Mouse (Mus musculus) hindbrain, embryonic 12.5 days (tissue): ENCODE results near the gene Hoxb4. TPM values are rescaled to one million over a fixed set of nuclear protein-coding genes. Genes with fewer than 3 reads are reported as not detected.

Source experiments
- ATAC-seq: fragments of 200-750 bp; cut with Nextera tagmentation; 2 replicates; pipeline ENCODE4 v1.8.0; 2017; ENCODE audit warnings: moderate TSS enrichment; ENCODE audit not compliant: low FRiP score
- H3K27ac ChIP-seq: fragments of 300-500 bp; sonication (generic); 2 replicates; pipeline ENCODE4 v1.5.1; 2016; ENCODE audit warnings: mild to moderate bottlenecking
- H3K27me3 ChIP-seq: fragments of 300-500 bp; sonication (generic); 2 replicates; pipeline ENCODE4 v1.6.1; 2016; ENCODE audit warnings: mild to moderate bottlenecking
- H3K36me3 ChIP-seq: fragments of 300-500 bp; sonication (generic); 2 replicates; pipeline ENCODE4 v1.6.1; 2016; ENCODE audit warnings: mild to moderate bottlenecking
- H3K4me1 ChIP-seq: fragments of 300-500 bp; sonication (generic); 2 replicates; pipeline ENCODE4 v1.6.1; 2016
- H3K4me2 ChIP-seq: fragments of 300-500 bp; sonication (generic); replicated peaks from 2 replicates; pipeline ENCODE4 v1.6.1; 2016; ENCODE audit warnings: mild to moderate bottlenecking
- H3K4me3 ChIP-seq: fragments of 300-500 bp; sonication (generic); 2 replicates; pipeline ENCODE4 v1.5.1; 2016; ENCODE audit warnings: mild to moderate bottlenecking
- H3K9ac ChIP-seq: fragments of 300-500 bp; sonication (generic); 2 replicates; pipeline ENCODE4 v1.6.1; 2016; ENCODE audit warnings: mild to moderate bottlenecking, moderate library complexity
- H3K9me3 ChIP-seq: fragments of 300-500 bp; sonication (generic); replicated peaks from 2 replicates; pipeline ENCODE4 v1.6.1; 2016; ENCODE audit warnings: mild to moderate bottlenecking
- whole genome bisulfite sequencing: fragments of 180-500 bp; shearing (Covaris S2); methylation state at CpG from one replicate; pipeline ENCODE4 v1.1.7; 2016; 5-methylcytosine and 5-hydroxymethylcytosine counted together
- polyA plus RNA-seq: library from polyadenylated mRNA; unstranded; fragments of >200 nt; fragmentation: Nextera tagmentation; extraction: Ambion mirVana; gene quantifications from 2 replicates; pipeline ENCODE4 v1.2.1, GENCODE M21; 2016

Hoxb4 gene
- polyA plus RNA-seq, 1 experiment from 2014 or later, result 7.7 TPM

DNA sequence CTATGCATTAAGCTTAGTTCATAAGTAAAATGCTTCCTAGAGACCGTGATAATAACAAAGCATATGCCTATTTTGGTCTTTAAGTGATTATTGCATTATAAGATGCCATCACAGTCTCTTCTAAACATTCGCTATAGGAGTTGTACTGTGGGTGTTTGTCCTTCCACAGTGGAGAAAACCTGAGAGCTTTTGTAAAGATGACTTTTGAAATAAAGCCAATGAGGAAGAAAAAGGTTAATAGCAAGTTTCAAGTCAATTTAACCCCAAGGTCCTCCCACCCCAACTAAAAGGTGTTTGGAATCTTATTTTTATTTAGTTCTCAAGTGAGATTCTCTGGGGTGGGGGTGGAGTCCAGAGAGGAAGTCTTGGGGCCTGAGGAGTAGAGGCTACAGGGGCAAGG is 4.9 kb upstream of the Hoxb4 start:
- Histone ChIP-seq H3K4me3 (peak overlapping the region; percentile 35; the same call in 1 of the 2 replicates), H3K27ac (peak overlapping the region; percentile 88), H3K4me2 (peak overlapping the region; percentile 62), H3K27me3 (peaks cover 96% of the 10 kb centered on the region), H3K4me1 (0 out of 2 replicates have a peak, but pooled peaks cover under 1% of the 10 kb centered on the region), H3K9ac (peak overlapping the region; percentile 49; the same call in 1 of the 2 replicates), H3K36me3 (no peaks in the 10 kb centered on the region), H3K9me3 (no peaks in the 10 kb centered on the region)
- 18% methylated on average over 2 of the region's 2 CpGs for WGBS
- no peak for ATAC-seq

DNA sequence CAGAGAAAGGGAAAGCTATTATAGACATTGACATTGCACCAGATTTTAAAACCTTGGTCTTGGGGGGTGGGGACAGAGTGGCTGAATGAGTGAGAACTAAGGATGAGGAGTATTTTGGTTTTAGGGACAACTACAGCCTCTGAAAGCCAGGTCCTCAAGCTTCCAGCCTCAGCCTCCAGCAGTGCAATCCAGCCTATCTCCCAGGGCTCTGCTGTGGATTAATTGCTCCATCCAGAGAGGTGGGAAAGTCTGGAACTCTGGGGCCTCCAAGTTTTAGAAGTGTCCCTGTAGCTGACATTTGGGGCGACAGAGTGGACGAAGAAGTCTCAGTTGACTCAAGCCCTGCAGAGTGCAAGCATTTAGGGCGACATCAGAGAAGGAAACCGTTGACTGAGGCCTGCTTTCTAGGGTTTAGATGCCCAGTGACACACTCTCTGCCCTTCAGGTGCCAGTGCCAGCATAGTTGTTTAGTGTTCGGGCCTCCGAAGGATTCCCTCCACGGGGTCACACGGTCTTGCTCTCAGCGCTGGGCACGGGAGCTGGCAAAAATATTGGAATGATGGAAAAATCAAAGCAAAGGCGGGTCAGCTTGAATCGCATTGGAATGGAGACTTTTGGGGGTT is 4.2 kb upstream of the Hoxb4 start:
- ATAC-seq, result no peak
- H3K4me2 ChIP-seq, result peak overlapping the region; percentile 62
- peak overlapping the region; percentile 67 for H3K9ac ChIP-seq
- H3K27me3 ChIP-seq, result peaks cover 94% of the 10 kb centered on the region
- 3% methylated on average over 12 of the region's 12 CpGs for WGBS
- peak overlapping the region; percentile 35 for H3K4me3 ChIP-seq
- 0 out of 2 replicates have a peak, but pooled peaks cover 5% of the 10 kb centered on the region for H3K4me1 ChIP-seq
- no peaks in the 10 kb centered on the region for H3K9me3 ChIP-seq
- H3K36me3 ChIP-seq, result no peaks in the 10 kb centered on the region
- H3K27ac ChIP-seq, result peak overlapping the region; percentile 88

DNA sequence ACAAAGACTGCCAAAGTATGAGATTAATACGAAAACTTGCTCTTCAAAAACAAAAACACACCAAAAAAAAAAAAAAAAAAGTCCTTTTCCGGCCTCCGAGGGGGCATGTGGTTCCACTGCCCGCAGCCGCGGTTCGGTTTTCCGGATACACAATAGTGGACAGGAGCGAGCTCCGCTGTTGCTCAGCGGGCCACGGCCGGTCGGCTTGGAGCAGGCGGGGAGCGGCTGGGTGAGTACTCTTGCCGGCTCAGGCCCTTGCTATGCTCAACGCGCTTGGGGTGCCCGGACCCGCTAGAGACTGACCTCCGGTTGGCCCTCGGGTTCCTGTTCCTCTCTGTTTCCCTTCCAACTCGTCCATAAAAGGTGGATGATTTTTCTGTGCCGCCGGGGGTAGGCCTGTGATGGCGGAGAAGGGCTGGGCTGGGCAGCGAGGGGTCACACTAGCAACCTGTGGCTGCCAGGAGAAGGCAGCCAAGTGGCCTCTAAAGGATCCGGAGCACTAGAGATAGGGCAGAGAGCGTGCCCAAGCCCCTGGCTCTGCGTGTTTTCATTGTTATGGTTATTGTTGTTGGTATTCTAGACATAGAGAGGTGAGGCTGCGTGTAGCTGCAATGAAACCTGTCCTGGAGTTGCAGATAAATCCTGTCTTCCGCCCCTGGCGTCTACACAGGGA is 3.3 kb upstream of the Hoxb4 start:
- H3K9ac ChIP-seq, result peak overlapping the region; percentile 67
- no peak for ATAC-seq
- H3K27me3 ChIP-seq, result peaks cover 94% of the 10 kb centered on the region
- peak overlapping the region; percentile 62 for H3K4me2 ChIP-seq
- peak overlapping the region; percentile 88 for H3K27ac ChIP-seq
- 0 out of 2 replicates have a peak, but pooled peaks cover 7% of the 10 kb centered on the region for H3K4me1 ChIP-seq
- WGBS, result under 1% methylated on average over 34 of the region's 34 CpGs
- no peaks in the 10 kb centered on the region for H3K36me3 ChIP-seq
- peak overlapping the region; percentile 35 for H3K4me3 ChIP-seq
- no peaks in the 10 kb centered on the region for H3K9me3 ChIP-seq

DNA sequence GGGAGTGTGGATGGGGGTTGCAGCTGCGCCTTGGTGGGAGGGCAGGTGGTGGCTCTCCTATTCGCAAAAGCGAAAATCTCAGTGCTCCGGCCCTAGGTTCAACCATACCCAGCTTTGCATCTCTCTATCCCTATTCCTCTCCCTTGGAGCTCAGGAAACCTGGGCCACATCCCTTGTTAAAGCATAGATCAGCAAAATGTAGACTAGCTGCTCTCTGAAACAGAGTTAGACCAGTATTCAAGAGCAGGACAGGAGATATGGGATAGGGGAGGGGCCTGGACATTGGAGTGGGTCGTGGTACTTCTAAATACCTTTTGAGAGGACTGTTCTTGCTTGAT is 2.8 kb upstream of the Hoxb4 start:
- H3K27ac ChIP-seq, result peak overlapping the region; percentile 88
- H3K9ac ChIP-seq, result peak overlapping the region; percentile 67
- H3K4me1 ChIP-seq, result 0 out of 2 replicates have a peak, but pooled peaks cover 7% of the 10 kb centered on the region
- no peak for ATAC-seq
- 5% methylated on average over 5 of the region's 5 CpGs for WGBS
- H3K27me3 ChIP-seq, result peaks cover 94% of the 10 kb centered on the region
- H3K4me2 ChIP-seq, result peak overlapping the region; percentile 62
- peak overlapping the region; percentile 35 for H3K4me3 ChIP-seq
- no peaks in the 10 kb centered on the region for H3K36me3 ChIP-seq
- H3K9me3 ChIP-seq, result no peaks in the 10 kb centered on the region

DNA sequence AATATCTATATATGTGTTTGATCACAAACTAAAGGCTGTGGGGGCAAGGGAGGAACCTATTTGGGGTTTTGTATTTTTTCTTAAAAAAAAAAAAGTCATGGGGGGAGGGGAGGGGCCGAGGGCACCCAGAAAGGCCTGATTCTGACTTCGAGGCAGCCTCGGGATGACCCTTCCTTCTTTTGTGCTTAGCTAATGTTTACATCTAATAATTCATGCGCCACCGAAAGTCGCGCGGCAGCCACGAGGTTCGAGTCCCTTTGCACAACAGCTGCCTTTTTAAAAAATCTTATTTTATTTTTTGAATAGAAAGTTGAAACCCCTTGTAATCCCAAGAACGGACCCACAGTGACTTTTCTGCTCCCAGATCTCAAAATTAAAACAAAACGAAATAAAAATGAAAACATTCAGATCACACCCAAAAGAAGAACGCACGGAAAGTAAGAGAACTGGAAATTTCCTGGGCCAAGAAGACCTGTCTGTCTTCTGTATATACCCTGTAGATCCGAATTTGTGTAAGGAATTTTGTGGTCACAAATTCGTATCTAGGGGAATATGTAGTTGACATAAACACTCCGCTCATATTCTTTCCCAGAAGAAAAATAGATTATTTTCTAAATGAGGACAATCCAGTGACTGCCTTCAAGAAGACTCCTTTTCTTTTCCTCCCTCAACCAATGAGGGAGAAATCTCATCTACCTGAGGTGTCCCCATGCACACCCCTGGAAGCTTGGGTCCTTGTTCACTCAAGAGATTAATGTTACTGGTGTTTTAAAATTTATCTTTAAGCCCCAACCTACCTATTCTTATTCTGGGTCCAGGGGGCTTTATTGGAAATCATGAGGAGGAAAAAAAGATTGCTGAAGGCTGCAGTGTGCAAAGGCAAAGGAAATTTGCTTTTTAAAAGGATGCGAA is 1.1 kb upstream of the Hoxb4 start:
- Histone ChIP-seq H3K4me1 (0 out of 2 replicates have a peak, but pooled peaks cover 7% of the 10 kb centered on the region), H3K9me3 (no peaks in the 10 kb centered on the region), H3K4me3 (peak overlapping the region; percentile 42), H3K36me3 (no peaks in the 10 kb centered on the region), H3K27ac (peak overlapping the region; percentile 95), H3K27me3 (peaks cover 94% of the 10 kb centered on the region), H3K4me2 (peak overlapping the region; percentile 62), H3K9ac (peak overlapping the region; percentile 54)
- no peak for ATAC-seq
- WGBS, result 4% methylated on average over 18 of the region's 18 CpGs

DNA sequence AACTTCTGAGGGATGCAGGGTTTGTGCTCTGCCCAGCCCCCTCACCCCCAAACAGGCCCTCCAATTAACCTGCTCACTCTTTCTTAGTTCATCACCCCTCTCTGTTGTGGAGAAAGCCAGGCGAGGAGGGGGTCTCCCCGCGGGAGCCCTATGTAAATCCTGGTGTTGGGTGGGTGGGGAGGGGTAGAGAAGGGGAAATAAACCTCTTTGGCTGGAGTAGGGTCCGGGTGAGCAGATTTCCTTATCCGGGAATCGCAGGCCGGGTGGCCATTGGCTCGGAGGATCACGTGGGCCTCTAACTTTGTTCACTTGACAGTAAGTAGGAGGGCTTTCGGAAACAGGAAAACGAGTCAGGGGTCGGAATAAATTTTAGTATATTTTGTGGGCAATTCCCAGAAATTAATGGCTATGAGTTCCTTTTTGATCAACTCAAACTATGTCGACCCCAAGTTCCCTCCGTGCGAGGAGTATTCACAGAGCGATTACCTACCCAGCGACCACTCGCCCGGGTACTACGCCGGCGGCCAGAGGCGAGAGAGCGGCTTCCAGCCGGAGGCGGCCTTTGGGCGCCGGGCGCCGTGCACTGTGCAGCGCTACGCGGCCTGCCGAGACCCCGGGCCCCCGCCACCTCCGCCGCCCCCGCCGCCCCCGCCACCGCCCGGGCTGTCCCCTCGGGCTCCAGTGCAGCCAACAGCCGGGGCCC is 452 bp downstream of the Hoxb4 start:
- Histone ChIP-seq H3K9ac (peak overlapping the region; percentile 81), H3K36me3 (no peaks in the 10 kb centered on the region), H3K27me3 (peaks cover 94% of the 10 kb centered on the region), H3K4me3 (peak overlapping the region; percentile 42), H3K9me3 (no peaks in the 10 kb centered on the region), H3K4me1 (0 out of 2 replicates have a peak, but pooled peaks cover 7% of the 10 kb centered on the region), H3K27ac (peak overlapping the region; percentile 95), H3K4me2 (peak overlapping the region; percentile 62)
- peak; percentile 74 for ATAC-seq
- WGBS, result under 1% methylated on average over 36 of the region's 45 CpGs

DNA sequence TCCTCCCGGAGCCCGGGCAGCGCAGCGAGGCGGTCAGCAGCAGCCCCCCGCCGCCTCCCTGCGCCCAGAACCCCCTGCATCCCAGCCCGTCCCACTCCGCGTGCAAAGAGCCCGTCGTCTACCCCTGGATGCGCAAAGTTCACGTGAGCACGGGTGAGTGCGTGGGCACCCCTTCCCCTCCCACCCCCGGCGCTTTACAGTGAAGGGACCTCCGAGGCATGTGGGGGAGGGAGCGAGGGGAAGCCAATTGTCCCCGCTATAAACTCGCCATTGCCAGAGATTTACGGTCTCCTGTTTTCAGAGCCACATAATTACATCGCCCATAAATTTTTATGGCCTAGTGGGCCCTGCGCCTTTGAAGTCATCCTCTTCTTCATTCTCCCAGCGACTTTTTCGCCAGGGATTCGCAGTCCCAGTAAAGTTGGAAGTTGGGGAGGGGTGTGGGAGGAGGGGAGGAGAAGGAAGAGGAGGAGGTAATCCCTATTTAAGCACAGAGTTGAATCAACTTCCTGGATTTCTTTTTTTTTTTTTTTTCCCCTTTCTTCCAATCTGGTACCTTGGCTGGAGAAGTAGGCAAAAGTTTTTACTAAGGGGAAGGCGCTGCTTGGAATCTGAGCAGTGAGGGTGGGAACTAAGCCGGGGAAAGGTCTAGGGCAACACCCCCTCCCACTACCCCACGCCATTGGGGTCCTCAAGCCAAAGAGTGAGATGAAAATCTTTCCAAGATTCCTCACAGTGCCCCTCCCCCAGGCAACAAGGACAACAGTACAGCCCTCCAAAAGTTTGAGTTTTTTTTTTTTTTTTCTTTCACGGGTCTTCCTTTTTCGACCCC is 1.2 kb downstream of the Hoxb4 start:
- Histone ChIP-seq H3K4me2 (peak overlapping the region; percentile 62), H3K36me3 (no peaks in the 10 kb centered on the region), H3K4me3 (peak overlapping the region; percentile 42), H3K27me3 (peaks cover 94% of the 10 kb centered on the region), H3K9me3 (no peaks in the 10 kb centered on the region), H3K9ac (peak overlapping the region; percentile 81), H3K4me1 (0 out of 2 replicates have a peak, but pooled peaks cover 7% of the 10 kb centered on the region), H3K27ac (peak overlapping the region; percentile 95)
- WGBS, result 0% methylated on average over 23 of the region's 34 CpGs
- ATAC-seq, result peak; percentile 60; the same call in 1 of the 2 replicates

DNA sequence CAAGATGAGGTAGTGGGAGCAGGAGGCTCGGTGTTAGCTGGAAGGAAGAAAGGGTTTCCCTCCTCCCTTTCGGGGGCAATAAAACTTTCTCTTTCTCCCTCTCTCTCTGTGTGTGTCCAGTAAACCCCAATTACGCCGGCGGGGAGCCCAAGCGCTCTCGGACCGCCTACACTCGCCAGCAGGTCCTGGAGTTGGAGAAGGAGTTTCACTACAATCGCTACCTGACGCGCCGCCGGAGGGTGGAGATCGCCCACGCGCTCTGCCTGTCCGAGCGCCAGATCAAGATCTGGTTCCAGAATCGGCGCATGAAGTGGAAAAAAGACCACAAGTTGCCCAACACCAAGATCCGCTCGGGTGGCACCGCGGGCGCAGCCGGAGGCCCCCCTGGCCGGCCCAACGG is 1.8 kb downstream of the Hoxb4 start:
- Histone ChIP-seq H3K4me3 (peak overlapping the region; percentile 42), H3K4me1 (0 out of 2 replicates have a peak, but pooled peaks cover 7% of the 10 kb centered on the region), H3K4me2 (peak overlapping the region; percentile 62), H3K36me3 (no peaks in the 10 kb centered on the region), H3K9me3 (no peaks in the 10 kb centered on the region), H3K9ac (peak overlapping the region; percentile 81), H3K27ac (peak overlapping the region; percentile 95), H3K27me3 (peaks cover 95% of the 10 kb centered on the region)
- WGBS, result under 1% methylated on average over 29 of the region's 29 CpGs
- ATAC-seq, result no peak

DNA sequence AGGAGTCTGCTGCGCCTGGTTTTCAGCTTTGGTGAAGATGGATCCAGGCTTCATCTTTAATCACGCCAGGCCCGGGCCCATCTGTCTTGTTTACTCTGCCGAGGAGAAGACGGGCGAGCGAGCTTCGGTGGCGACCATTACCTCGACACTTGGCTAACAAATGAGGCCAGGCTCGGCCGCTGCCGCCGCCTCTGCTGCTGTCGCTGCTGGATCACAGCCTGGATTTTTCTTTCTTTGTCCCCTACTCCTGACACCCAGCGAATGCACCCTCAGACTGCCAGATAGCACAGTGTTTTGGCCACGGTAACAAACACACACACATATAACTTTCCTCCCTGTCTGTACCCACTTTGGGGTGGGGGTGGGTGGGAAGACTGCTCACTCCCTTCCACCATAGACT is 2.6 kb downstream of the Hoxb4 start:
- H3K4me1 ChIP-seq, result 0 out of 2 replicates have a peak, but pooled peaks cover 7% of the 10 kb centered on the region
- peak overlapping the region; percentile 95 for H3K27ac ChIP-seq
- H3K4me2 ChIP-seq, result peak overlapping the region; percentile 62
- peak overlapping the region; percentile 42 for H3K4me3 ChIP-seq
- H3K9me3 ChIP-seq, result no peaks in the 10 kb centered on the region
- no peak for ATAC-seq
- WGBS, result under 1% methylated on average over 17 of the region's 17 CpGs
- H3K27me3 ChIP-seq, result peaks cover 95% of the 10 kb centered on the region
- peak overlapping the region; percentile 81 for H3K9ac ChIP-seq
- H3K36me3 ChIP-seq, result no peaks in the 10 kb centered on the region

DNA sequence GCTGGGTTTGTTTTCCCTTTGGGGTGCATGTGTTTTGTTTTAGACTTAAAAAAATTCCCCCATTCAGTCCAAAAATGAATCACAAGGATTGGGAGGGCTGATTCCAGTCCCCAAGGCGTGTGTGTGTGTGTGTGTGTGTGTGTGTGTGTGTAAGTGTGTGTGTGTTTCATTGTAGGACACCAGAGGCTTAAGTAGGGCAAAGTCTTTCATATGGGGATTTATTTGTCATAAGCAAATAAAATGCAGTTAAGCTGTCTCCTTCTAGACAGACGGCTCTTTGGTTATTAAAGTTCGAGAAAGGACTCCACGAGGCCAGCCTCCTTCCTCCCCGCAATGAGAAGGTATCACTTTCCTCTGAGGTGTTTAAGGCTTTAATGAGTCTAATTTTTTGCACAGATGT is 3.8 kb downstream of the Hoxb4 start:
- WGBS, result 7% methylated on average over 5 of the region's 5 CpGs
- H3K4me2 ChIP-seq, result peak overlapping the region; percentile 62
- peaks cover 96% of the 10 kb centered on the region for H3K27me3 ChIP-seq
- H3K36me3 ChIP-seq, result no peaks in the 10 kb centered on the region
- ATAC-seq, result no peak
- peak overlapping the region; percentile 95 for H3K27ac ChIP-seq
- peak overlapping the region; percentile 85 for H3K9ac ChIP-seq
- peak overlapping the region; percentile 42 for H3K4me3 ChIP-seq
- 0 out of 2 replicates have a peak, but pooled peaks cover 7% of the 10 kb centered on the region for H3K4me1 ChIP-seq
- H3K9me3 ChIP-seq, result no peaks in the 10 kb centered on the region

DNA sequence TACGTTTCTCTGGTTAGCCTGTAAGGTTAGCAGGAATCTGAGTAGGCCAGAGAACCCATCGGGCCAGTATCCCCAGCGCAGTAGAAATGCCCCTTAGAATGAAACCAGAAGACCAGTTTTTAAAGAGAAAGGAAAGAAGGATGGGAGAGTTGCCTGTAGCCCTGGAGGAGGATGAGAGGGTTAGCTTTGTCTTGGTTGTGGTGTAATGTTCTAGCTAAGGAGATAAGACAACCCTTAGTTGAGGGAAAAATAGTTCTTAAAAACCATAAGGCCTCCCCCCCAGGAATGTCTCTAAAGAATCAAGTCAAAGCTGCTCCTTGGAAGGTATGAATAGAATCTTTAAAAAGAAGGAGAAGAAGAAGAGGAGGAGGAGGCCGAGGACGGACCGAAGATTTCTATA is 4.7 kb downstream of the Hoxb4 start:
- peak overlapping the region; percentile 62 for H3K4me2 ChIP-seq
- H3K9ac ChIP-seq, result peak overlapping the region; percentile 85
- H3K36me3 ChIP-seq, result no peaks in the 10 kb centered on the region
- peaks cover 98% of the 10 kb centered on the region for H3K27me3 ChIP-seq
- no peak for ATAC-seq
- peak overlapping the region; percentile 42 for H3K4me3 ChIP-seq
- no peaks in the 10 kb centered on the region for H3K9me3 ChIP-seq
- peak overlapping the region; percentile 95 for H3K27ac ChIP-seq
- WGBS, result 5% methylated on average over 6 of the region's 6 CpGs
- H3K4me1 ChIP-seq, result 0 out of 2 replicates have a peak, but pooled peaks cover 7% of the 10 kb centered on the region
